Mouse (Mus musculus) liver, adult 2 months (tissue): ENCODE results near the gene Glis3. TPM values are rescaled to one million over a fixed set of nuclear protein-coding genes. Genes with fewer than 3 reads are reported as not detected.

ENCODE experiments used
- DNase-seq: peaks from one replicate; pipeline ENCODE4 v3.0.0-alpha.2; 2011; ENCODE audit warnings: low read depth, low spot score; ENCODE audit errors: extremely low read depth
- H3K27ac ChIP-seq: fragments of 200-500 bp; replicated peaks from 2 replicates; pipeline ENCODE4 v1.5.1; 2012; ENCODE audit warnings: low read depth, mild to moderate bottlenecking, control low read depth, inconsistent platforms, low read length; ENCODE audit not compliant: insufficient read depth
- H3K27me3 ChIP-seq: fragments of 200-500 bp; 2 replicates; pipeline ENCODE4 v1.6.1; 2012; ENCODE audit warnings: mild to moderate bottlenecking, moderate library complexity, low read length, inconsistent platforms; ENCODE audit not compliant: control insufficient read depth, insufficient read depth
- H3K36me3 ChIP-seq: fragments of 200-500 bp; 2 replicates; pipeline ENCODE4 v1.6.1; 2012; ENCODE audit warnings: low read length, inconsistent platforms; ENCODE audit not compliant: control insufficient read depth, insufficient read depth
- H3K4me1 ChIP-seq: fragments of 200-500 bp; 2 replicates; pipeline ENCODE4 v1.6.1; 2011; ENCODE audit warnings: low read length; ENCODE audit not compliant: control insufficient read depth, insufficient read depth
- H3K4me3 ChIP-seq: fragments of 200-500 bp; 2 replicates; pipeline ENCODE4 v1.5.1; 2011; ENCODE audit warnings: low read depth, mild to moderate bottlenecking, control low read depth, low read length, moderate library complexity; ENCODE audit not compliant: insufficient read depth
- H3K79me2 ChIP-seq: fragments of 200-500 bp; 2 replicates; pipeline ENCODE4 v1.6.1; 2012; ENCODE audit warnings: inconsistent platforms, mild to moderate bottlenecking, low read length, moderate library complexity; ENCODE audit not compliant: control insufficient read depth, insufficient read depth
- H3K9ac ChIP-seq: fragments of 200-500 bp; 2 replicates; pipeline ENCODE4 v1.6.1; 2012; ENCODE audit warnings: low read depth, mild to moderate bottlenecking, control low read depth, inconsistent platforms, low read length
- CTCF ChIP-seq: fragments of 200-500 bp; IDR thresholded peaks from 2 replicates; pipeline ENCODE4 v1.5.1; 2011; ENCODE audit warnings: low read depth, low read length, control low read depth
- POLR2A ChIP-seq: fragments of 200-500 bp; IDR thresholded peaks from 2 replicates; pipeline ENCODE4 v1.6.1; 2011; ENCODE audit warnings: low read length, control low read depth; ENCODE audit not compliant: insufficient read depth; ENCODE audit errors: extremely low read depth
- WGBS: fragments of 180-500 bp; shearing (Covaris S2); methylation state at CpG from one replicate; pipeline ENCODE4 v1.1.7; 2018; 5-methylcytosine and 5-hydroxymethylcytosine counted together
- polyA plus RNA-seq: library from polyadenylated mRNA; depleted of rRNA; stranded (reverse); fragments of >200 nt; gene quantifications from 2 replicates; pipeline ENCODE4 v1.2.3, GENCODE M21; 2012
- total RNA-seq: library from RNA; depleted of rRNA; stranded (reverse); fragments of >200 nt; gene quantifications from 2 replicates; pipeline ENCODE4 v1.2.3, GENCODE M21; 2014

Glis3 gene
- total and polyA plus RNA-seq, 2 experiments = 0.37 to 0.43 TPM

- Histone ChIP-seq H3K36me3 (no peaks in the 10 kb centered on the region), H3K27me3 (no peaks in the 10 kb centered on the region), H3K9ac (no peak overlapping the region), H3K4me3 (no peak overlapping the region), H3K79me2 (no peaks in the 10 kb centered on the region), H3K4me1 (no peaks in the 10 kb centered on the region), H3K27ac (no peak overlapping the region)
- no peak for DNase-seq
- 72% methylated on average over 5 of the region's 5 CpGs for WGBS
- TF ChIP-seq POLR2A (no peak), CTCF (no peak)
Observed at GRCm38 (mm10) chr19:28557559-28558328, 122.1 kb downstream of the Glis3 start.

DNA sequence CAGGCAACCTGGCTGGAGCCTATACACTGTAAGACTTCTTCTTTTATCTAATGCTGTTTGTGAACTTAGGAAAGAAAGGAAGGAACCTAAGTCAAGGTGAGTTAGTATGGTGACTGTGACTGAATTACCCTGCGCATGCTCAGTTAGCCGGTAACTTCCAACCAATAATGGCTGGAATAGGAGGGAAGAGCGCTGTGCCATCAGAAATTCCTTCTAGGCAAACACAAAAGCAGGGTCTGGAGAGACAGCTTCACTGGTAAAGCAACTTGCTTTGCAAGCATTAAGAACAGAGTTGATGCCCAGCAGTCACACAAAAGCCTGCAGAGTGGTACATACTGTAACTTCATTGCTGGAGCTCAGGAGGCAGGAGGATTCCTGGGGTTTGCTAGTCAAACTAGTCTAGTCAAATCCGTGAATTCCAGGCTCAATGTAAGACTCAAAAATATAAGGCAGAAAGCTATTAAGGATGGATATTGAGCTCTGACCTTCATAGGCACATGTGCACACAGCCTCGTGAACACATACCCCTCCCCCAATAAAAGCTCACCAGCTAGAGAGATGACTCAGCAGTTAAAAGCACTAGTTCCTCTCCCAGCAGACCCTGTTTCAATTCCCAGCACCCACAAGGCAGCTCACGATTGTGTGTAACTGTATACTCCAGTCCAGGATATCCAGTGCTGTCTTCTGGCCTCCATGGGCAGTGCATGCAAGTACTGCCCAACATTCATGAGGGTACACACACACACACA, 124.5 kb downstream of the Glis3 start:
- Histone ChIP-seq H3K4me1 (no peaks in the 10 kb centered on the region), H3K9ac (no peak overlapping the region), H3K4me3 (no peak overlapping the region), H3K79me2 (no peaks in the 10 kb centered on the region), H3K36me3 (no peaks in the 10 kb centered on the region), H3K27me3 (no peaks in the 10 kb centered on the region), H3K27ac (no peak overlapping the region)
- WGBS = 78% methylated on average over 6 of the region's 6 CpGs
- DNase-seq = no peak
- TF ChIP-seq POLR2A (no peak), CTCF (no peak)

DNA sequence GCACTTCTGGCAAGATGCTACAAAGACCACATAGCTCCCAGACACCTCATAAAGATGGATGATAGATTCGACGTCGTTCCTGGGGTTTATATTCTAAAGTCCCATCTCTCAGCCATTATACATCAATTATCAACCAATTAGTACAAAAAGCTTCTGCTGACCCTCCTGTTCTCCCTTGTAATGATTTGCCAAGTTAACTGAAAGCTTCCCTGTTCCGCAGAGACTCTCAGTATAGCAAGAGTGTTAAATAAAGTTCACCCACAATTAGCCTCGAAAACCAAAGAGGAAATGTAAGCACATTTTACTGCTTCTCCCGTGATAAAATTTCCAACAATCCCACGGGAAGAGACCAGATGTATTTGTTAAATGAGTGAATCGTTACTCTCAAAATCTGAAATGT, 129.3 kb downstream of the Glis3 start:
- 72% methylated on average over 8 of the region's 8 CpGs for WGBS
- Histone ChIP-seq H3K9ac (no peak overlapping the region), H3K4me1 (no peaks in the 10 kb centered on the region), H3K36me3 (no peaks in the 10 kb centered on the region), H3K27me3 (no peaks in the 10 kb centered on the region), H3K4me3 (no peak overlapping the region), H3K27ac (no peak overlapping the region), H3K79me2 (no peaks in the 10 kb centered on the region)
- DNase-seq = no peak
- TF ChIP-seq POLR2A = no peak
- TF ChIP-seq CTCF = no peak

- WGBS = 93% methylated on average over 3 of the region's 3 CpGs
Observed at GRCm38 (mm10) chr19:28546933-28547332, 132.9 kb downstream of the Glis3 start.

GRCm38 (mm10) chr19:28545493-28545892, 134.4 kb downstream of the Glis3 start:
- H3K27me3 ChIP-seq = no peaks in the 10 kb centered on the region
- WGBS = 58% methylated on average over 1 of the region's 1 CpGs

More at GRCm38 (mm10) chr19:28546933-28547332, 132.9 kb downstream of the Glis3 start:
- no peak overlapping the region for H3K27ac ChIP-seq
- no peak for TF ChIP-seq POLR2A
- TF ChIP-seq CTCF = peak; percentile 70; the same call in 1 of the 2 replicates
- H3K9ac ChIP-seq = no peak overlapping the region
- H3K27me3 ChIP-seq = no peaks in the 10 kb centered on the region
- no peaks in the 10 kb centered on the region for H3K36me3 ChIP-seq
- H3K4me1 ChIP-seq = no peaks in the 10 kb centered on the region
- no peak overlapping the region for H3K4me3 ChIP-seq
- no peaks in the 10 kb centered on the region for H3K79me2 ChIP-seq
- peak; percentile 16 for DNase-seq

GRCm38 (mm10) chr19:28538813-28539212, 141.1 kb downstream of the Glis3 start:
- no peak for DNase-seq
- H3K27ac ChIP-seq = no peak overlapping the region
- TF ChIP-seq POLR2A = no peak
- no peak for TF ChIP-seq CTCF
- H3K27me3 ChIP-seq = no peaks in the 10 kb centered on the region
- 87% methylated on average over 9 of the region's 9 CpGs for WGBS
- H3K79me2 ChIP-seq = no peaks in the 10 kb centered on the region
- no peak overlapping the region for H3K9ac ChIP-seq
- H3K4me3 ChIP-seq = no peak overlapping the region
- no peaks in the 10 kb centered on the region for H3K36me3 ChIP-seq
- no peaks in the 10 kb centered on the region for H3K4me1 ChIP-seq

More at GRCm38 (mm10) chr19:28545493-28545892, 134.4 kb downstream of the Glis3 start:
- no peak overlapping the region for H3K9ac ChIP-seq
- DNase-seq = no peak
- no peak overlapping the region for H3K4me3 ChIP-seq
- no peak overlapping the region for H3K27ac ChIP-seq
- no peaks in the 10 kb centered on the region for H3K4me1 ChIP-seq
- H3K79me2 ChIP-seq = no peaks in the 10 kb centered on the region
- TF ChIP-seq CTCF = no peak
- no peak for TF ChIP-seq POLR2A
- no peaks in the 10 kb centered on the region for H3K36me3 ChIP-seq
